19 mouse cellular contexts compared by ENCODE assay signal in the genomic region with DNA sequence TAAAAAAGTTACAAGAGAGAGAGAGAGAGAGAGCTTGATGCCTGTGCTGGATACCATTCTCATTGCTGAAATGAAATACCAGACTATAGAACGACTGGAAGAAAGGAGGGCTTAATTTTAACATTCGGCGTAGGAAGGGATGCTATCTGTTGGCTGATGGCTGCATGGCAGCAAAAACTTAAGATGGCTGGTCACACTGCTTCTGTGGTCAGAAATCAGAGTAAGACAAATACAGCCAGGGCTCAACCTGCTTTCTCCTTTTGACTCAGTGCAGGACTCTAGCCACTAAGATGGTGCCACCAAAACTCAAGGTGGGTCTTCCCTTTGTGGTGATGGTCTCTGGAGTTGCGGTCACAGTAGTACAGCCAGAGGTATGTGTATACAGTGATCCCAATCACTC.
"Had no signal": no experiment of that assay in that cellular context is flagged by ENCODE, and none has a peak within 500 bp of the region (broad histone marks: within the 10 kb centered on the region; RNA-seq: fewer than 3 reads in every experiment).

No protein-coding gene starts in this region.

- H3K4me1 ChIP-seq: midbrain, embryonic 10.5 days; midbrain, embryonic 12.5 days; neural tube, embryonic 13.5 days; neural tube, embryonic 15.5 days had no signal

- H3K9me3 ChIP-seq: megakaryocyte, embryonic 14.5 days; midbrain, embryonic 10.5 days; midbrain, embryonic 12.5 days; neural tube, embryonic 13.5 days; neural tube, embryonic 15.5 days had no signal

- H3K36me3 ChIP-seq: midbrain, embryonic 10.5 days; midbrain, embryonic 12.5 days; neural tube, embryonic 13.5 days; neural tube, embryonic 15.5 days had no signal

- H3K27me3 ChIP-seq: midbrain, embryonic 12.5 days; neural tube, embryonic 13.5 days; neural tube, embryonic 15.5 days had no signal

- DNase-seq: lung, adult 18-20 months; lung, embryonic 14.5 days; lung, postnatal 10 days; lung, postnatal 4 days; midbrain, embryonic 14.5 days; retina, postnatal 1 day; right cerebral cortex, adult 18-20 months; right cerebral cortex, postnatal 25 days; right cerebral cortex, postnatal 4 days; spleen, adult 18-20 months; thymus, adult 18-20 months; thymus, postnatal 14 days had no signal

- H3K27ac ChIP-seq: midbrain, embryonic 10.5 days; midbrain, embryonic 12.5 days; neural tube, embryonic 13.5 days; neural tube, embryonic 15.5 days had no signal

- H3K4me2 ChIP-seq: lung, embryonic 14.5 days; midbrain, embryonic 12.5 days; neural tube, embryonic 13.5 days; neural tube, embryonic 15.5 days had no signal

- ATAC-seq: midbrain, embryonic 16.5 days had no signal

- H3K4me3 ChIP-seq: megakaryocyte, embryonic 14.5 days; midbrain, embryonic 10.5 days; midbrain, embryonic 12.5 days; myocyte; neural tube, embryonic 13.5 days; neural tube, embryonic 15.5 days had no signal

- H3K9ac ChIP-seq: lung, embryonic 14.5 days; midbrain, embryonic 12.5 days; neural tube, embryonic 13.5 days; neural tube, embryonic 15.5 days had no signal
